Mouse (Mus musculus) C2C12 (cell line): ENCODE measurements at regions not wholly inside any gene's neighbourhood (a gene's known extent, or its start where the extent isn't known, plus 50 kb on each side); places are given as distances from the start of the nearest gene placed in this dataset.

Experiments used
- CEBPB ChIP-seq: IDR thresholded peaks from one replicate; pipeline ENCODE4 v1.6.1; 2011; ENCODE audit warnings: low read depth, mild to moderate bottlenecking, control low read depth, moderate library complexity
- CTCF ChIP-seq: IDR thresholded peaks from one replicate; pipeline ENCODE4 v1.5.1; 2011; ENCODE audit not compliant: control insufficient read depth, insufficient read depth, insufficient read length
- MAX ChIP-seq: IDR thresholded peaks from one replicate; pipeline ENCODE4 v1.6.1; 2011; ENCODE audit warnings: mild to moderate bottlenecking, control low read depth
- MYOD1 ChIP-seq: IDR thresholded peaks from one replicate; pipeline ENCODE4 v1.6.1; 2011; ENCODE audit warnings: low read depth; ENCODE audit not compliant: control insufficient read depth, insufficient read length
- MYOG ChIP-seq: IDR thresholded peaks from one replicate; pipeline ENCODE4 v1.6.1; 2011; ENCODE audit not compliant: control insufficient read depth, insufficient read length; ENCODE audit errors: extremely low read depth
- USF1 ChIP-seq: IDR thresholded peaks from one replicate; pipeline ENCODE4 v1.6.1; 2011; ENCODE audit warnings: low read depth, mild to moderate bottlenecking, control low read depth, moderate library complexity

DNA sequence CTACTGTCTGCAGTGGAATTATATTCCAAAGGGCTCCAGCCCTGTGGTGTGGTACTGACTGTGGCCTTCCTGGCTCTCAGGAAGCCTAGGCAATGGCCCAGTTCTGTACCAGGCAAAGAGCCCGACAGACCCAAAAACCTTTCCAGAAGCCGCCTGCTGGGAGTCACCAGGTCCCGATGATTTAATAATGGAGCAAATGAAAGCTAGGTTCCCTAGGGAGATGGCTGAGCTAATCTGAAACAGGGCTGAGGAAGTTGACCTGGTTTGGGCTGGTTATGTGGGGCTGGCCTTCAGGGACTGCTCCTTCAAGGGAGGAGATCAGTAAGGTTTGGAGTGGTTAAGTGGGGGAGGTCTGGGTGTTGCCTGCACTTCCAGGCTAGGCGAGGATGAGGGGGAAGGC is 298.1 kb downstream of the Matn1 start:
- no peak for TF ChIP-seq MYOD1
- TF ChIP-seq CTCF = no peak
- no peak for TF ChIP-seq MYOG
- TF ChIP-seq MAX = no peak
- TF ChIP-seq CEBPB = no peak
- TF ChIP-seq USF1 = no peak
